ENCODE assay signal across 8 mouse cellular contexts in the genomic region with DNA sequence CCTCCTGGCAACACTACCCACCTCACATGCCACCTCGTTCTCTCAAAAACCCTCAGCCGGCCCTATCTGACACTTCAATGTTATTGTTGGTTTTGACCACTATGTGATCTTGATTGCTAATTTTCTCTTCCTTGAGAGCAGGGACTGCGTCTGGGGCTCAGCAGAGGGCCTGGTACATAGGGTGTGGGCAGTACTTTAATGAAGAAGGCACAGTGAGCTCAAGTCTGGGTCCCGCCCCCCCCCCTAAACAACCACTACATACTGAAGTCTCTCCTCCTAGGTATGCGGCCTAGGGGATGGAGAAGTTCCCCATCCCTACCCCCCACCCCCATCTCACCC. TPM values are rescaled to one million over a fixed set of nuclear protein-coding genes. Genes with fewer than 3 reads are reported as not detected.
DNase-seq lines count a peak whose midpoint lies in the region; ATAC-seq and TF ChIP-seq lines count a peak whose summit lies in the region.

No protein-coding gene starts in this region.

- ATAC-seq in heart, embryonic 14.5 days (ENCODE audit: insufficient number of reproducible peaks, insufficient read depth, low FRiP score, low read depth), result 0 out of 2 replicates have a peak, but pooled peaks have one; percentile 1
- 0 out of 2 replicates have a peak, but pooled peaks have one; percentile 9 for ATAC-seq in forebrain, embryonic 16.5 days
- ATAC-seq in liver, postnatal 0 days, result no peak
- no peak for ATAC-seq in megakaryocyte progenitor cell, adult 5-6 weeks (replicated peaks; ENCODE audit: poor library complexity)

- peak overlapping the region; percentile 92 for H3K9ac ChIP-seq in heart, embryonic 14.5 days (ENCODE audit: low read length)
- peak overlapping the region; percentile 81; the same call in 1 of the 2 replicates for H3K9ac ChIP-seq in ES-Bruce4 (ENCODE audit: low read depth, poor library complexity, severe bottlenecking)
- peak overlapping the region; percentile 88 for H3K9ac ChIP-seq in forebrain, embryonic 16.5 days (replicated peaks; ENCODE audit: low read depth, low read length)
- no peak overlapping the region for H3K9ac ChIP-seq in liver, postnatal 0 days (replicated peaks)

- H3K9me3 ChIP-seq in heart, embryonic 14.5 days (ENCODE audit: control insufficient read depth, low read length), result no peaks in the 10 kb centered on the region
- H3K9me3 ChIP-seq in ES-Bruce4 (replicated peaks; ENCODE audit: control insufficient read depth, insufficient read depth, low read length, poor library complexity, severe bottlenecking), result no peaks in the 10 kb centered on the region
- H3K9me3 ChIP-seq in forebrain, embryonic 16.5 days (ENCODE audit: control insufficient read depth, low read length), result no peaks in the 10 kb centered on the region
- no peaks in the 10 kb centered on the region for H3K9me3 ChIP-seq in liver, postnatal 0 days (ENCODE audit: low read length)

- H3K36me3 ChIP-seq in heart, embryonic 14.5 days (ENCODE audit: control insufficient read depth, insufficient read depth, low read length), result no peaks in the 10 kb centered on the region
- no peaks in the 10 kb centered on the region for H3K36me3 ChIP-seq in ES-Bruce4 (ENCODE audit: control insufficient read depth, insufficient read depth, low read length, poor library complexity, severe bottlenecking)
- no peaks in the 10 kb centered on the region for H3K36me3 ChIP-seq in forebrain, embryonic 16.5 days (ENCODE audit: control insufficient read depth, insufficient read depth)
- H3K36me3 ChIP-seq in liver, postnatal 0 days (replicated peaks; ENCODE audit: insufficient read depth, low read length), result no peaks in the 10 kb centered on the region

- peaks cover 11% of the 10 kb centered on the region for H3K27me3 ChIP-seq in heart, embryonic 14.5 days (ENCODE audit: control insufficient read depth, insufficient read depth, low read length)
- H3K27me3 ChIP-seq in ES-Bruce4 (ENCODE audit: control insufficient read depth, insufficient read depth, low read length, poor library complexity, severe bottlenecking), result peaks cover 11% of the 10 kb centered on the region
- H3K27me3 ChIP-seq in forebrain, embryonic 16.5 days (replicated peaks; ENCODE audit: control insufficient read depth, insufficient read depth, low read length), result peaks cover 2% of the 10 kb centered on the region; the same call in 1 of the 2 replicates
- H3K27me3 ChIP-seq in liver, postnatal 0 days (ENCODE audit: insufficient read depth, low read length), result peaks cover 49% of the 10 kb centered on the region

- peak overlapping the region; percentile 50 to 74; a peak in 3 of 4 replicates for H3K27ac ChIP-seq in heart, embryonic 14.5 days (replicated peaks in 1 of 2; ENCODE audit: control insufficient read depth in 1 of 2, insufficient read depth in 1 of 2, low read depth in 2 of 2, low read length in 2 of 2)
- no peak overlapping the region for H3K27ac ChIP-seq in ES-Bruce4 (ENCODE audit: insufficient read depth, low read length)
- H3K27ac ChIP-seq in forebrain, embryonic 16.5 days (ENCODE audit: low read length), result no peak overlapping the region
- no peak overlapping the region for H3K27ac ChIP-seq in liver, postnatal 0 days (ENCODE audit: low read depth)

- TF ChIP-seq CTCF in ES-Bruce4 (IDR thresholded peaks at IDR 0.05; ENCODE audit: low read depth, low read length), result no peak
- no peak for TF ChIP-seq CTCF in liver, postnatal 0 days (IDR thresholded peaks at IDR 0.05; ENCODE audit: low read depth)

- H3K4me2 ChIP-seq in heart, embryonic 14.5 days (ENCODE audit: low read length), result peak overlapping the region; percentile 92
- H3K4me2 ChIP-seq in forebrain, embryonic 16.5 days (ENCODE audit: low read length), result peak overlapping the region; percentile 96
- peak overlapping the region; percentile 96 for H3K4me2 ChIP-seq in liver, postnatal 0 days (ENCODE audit: low read depth, low read length)

- no peak for TF ChIP-seq POLR2A in ES-Bruce4 (IDR thresholded peaks at IDR 0.05; ENCODE audit: insufficient read depth, low read length)

- H3K4me3 ChIP-seq in heart, embryonic 14.5 days (ENCODE audit: control insufficient read depth in 1 of 2, insufficient read depth in 1 of 2, low read depth in 1 of 2, low read length in 2 of 2), result peak overlapping the region; percentile 76 to 85
- H3K4me3 ChIP-seq in ES-Bruce4 (ENCODE audit: low read depth, low read length), result peak overlapping the region; percentile 95
- H3K4me3 ChIP-seq in forebrain, embryonic 16.5 days (replicated peaks; ENCODE audit: low read length), result peak overlapping the region; percentile 87
- H3K4me3 ChIP-seq in liver, postnatal 0 days (ENCODE audit: low read depth, low read length), result peak overlapping the region; percentile 60

- TF ChIP-seq EP300 in ES-Bruce4 (IDR thresholded peaks at IDR 0.05; ENCODE audit: insufficient read depth, low read depth, low read length), result no peak
- no peak for TF ChIP-seq EP300 in liver, postnatal 0 days (IDR thresholded peaks at IDR 0.05; ENCODE audit: low read depth)

- 9% methylated on average over 5 of the region's 5 CpGs for whole genome bisulfite sequencing in heart, embryonic 14.5 days
- 3% methylated on average over 5 of the region's 5 CpGs for WGBS in forebrain, embryonic 16.5 days
- WGBS in liver, postnatal 0 days (ENCODE audit: insufficient replicate concordance), result 5% methylated on average over 4 of the region's 5 CpGs

- H3K4me1 ChIP-seq in heart, embryonic 14.5 days (ENCODE audit: control insufficient read depth in 2 of 2, insufficient read depth in 2 of 2, low read length in 2 of 2), result peaks cover 18 to 31% of the 10 kb centered on the region in 2 experiments
- no peaks in the 10 kb centered on the region for H3K4me1 ChIP-seq in ES-Bruce4 (ENCODE audit: control insufficient read depth, insufficient read depth, low read length)
- H3K4me1 ChIP-seq in forebrain, embryonic 16.5 days (replicated peaks; ENCODE audit: control insufficient read depth, insufficient read depth, low read length), result peaks cover 20% of the 10 kb centered on the region
- peaks cover 11% of the 10 kb centered on the region for H3K4me1 ChIP-seq in liver, postnatal 0 days (ENCODE audit: insufficient read depth)

- DNase-seq in heart, adult 9 months (ENCODE audit: low spot score in 2 of 2), result no peak
- DNase-seq in liver, postnatal 0 days, result no peak
- no peak for DNase-seq in gastrocnemius, postnatal 25 days
- no peak for DNase-seq in ovary, postnatal 36 days (ENCODE audit: low spot score)

RNA-seq across cellular contexts. Expression of a gene that starts 0.5 kb away (rescaled TPM):
- polyA plus RNA-seq in heart, embryonic 14.5 days (2014; fragmentation: Nextera tagmentation; extraction: Ambion mirVana), result 4.5 and 4.6 TPM in 2 replicates
- 3.3 and 4.2 TPM in 2 replicates for polyA plus RNA-seq in ES-Bruce4 (2011; ENCODE audit: insufficient read depth, insufficient read length, low read depth, missing spikeins)
- 2.4 and 4.1 TPM in 2 replicates for polyA plus RNA-seq in forebrain, embryonic 16.5 days (2015; fragmentation: Nextera tagmentation; extraction: Ambion mirVana)
- polyA plus RNA-seq in liver, postnatal 0 days (2015; fragmentation: Nextera tagmentation; extraction: Ambion mirVana), result 0.05 and 0.06 TPM in 2 replicates
- total RNA-seq in gastrocnemius, postnatal 25 days (2021), result 1 to 10 TPM; 2.6 to 4.1 TPM
- total RNA-seq in megakaryocyte progenitor cell, adult 5-6 weeks (2015), result 1.6 and 2.2 TPM in 2 replicates
- 1.9 and 2.2 TPM in 2 replicates for total RNA-seq in megakaryocyte progenitor cell, adult 5-6 weeks (2017)

Comparison
In these comparisons a context has a peak if more than half of its experiments do, and no peak if none do; other contexts are left out.
1. ATAC-seq: peak in heart, embryonic 14.5 days (single experiment) and forebrain, embryonic 16.5 days (single experiment); none in liver, postnatal 0 days (single experiment) and megakaryocyte progenitor cell, adult 5-6 weeks (single experiment).
2. H3K27ac ChIP-seq: peak in heart, embryonic 14.5 days (2 of 2); none in ES-Bruce4 (single experiment), forebrain, embryonic 16.5 days (single experiment) and liver, postnatal 0 days (single experiment).
3. Peak in every context shown above with its lines, with median percentiles within 50 percentile points of each other: H3K4me2 ChIP-seq and H3K4me3 ChIP-seq.